Mouse (Mus musculus) thymus, adult 2 months (tissue): Measurements from ENCODE around the gene Gm5269. TPM values are rescaled to one million over a fixed set of nuclear protein-coding genes. Genes with fewer than 3 reads are reported as not detected.

Experiments
- DNase-seq: peaks from one replicate; pipeline ENCODE4 v3.0.0; 2021
- H3K27ac ChIP-seq: fragments of 200-500 bp; 2 replicates; pipeline ENCODE4 v1.5.1; 2012; ENCODE audit warnings: low read length, control low read depth; ENCODE audit not compliant: control insufficient read depth, insufficient read depth
- H3K27me3 ChIP-seq: fragments of 200-500 bp; 2 replicates; pipeline ENCODE4 v1.6.1; 2012; ENCODE audit warnings: mild to moderate bottlenecking, low read length, moderate library complexity, mixed read lengths; ENCODE audit not compliant: control insufficient read depth, insufficient read depth
- H3K36me3 ChIP-seq: fragments of 200-500 bp; 2 replicates; pipeline ENCODE4 v1.6.1; 2012; ENCODE audit warnings: mild to moderate bottlenecking, low read length, moderate library complexity; ENCODE audit not compliant: control insufficient read depth, insufficient read depth
- H3K4me1 ChIP-seq: fragments of 200-500 bp; replicated peaks from 2 replicates; pipeline ENCODE4 v1.6.1; 2012; ENCODE audit warnings: low read length; ENCODE audit not compliant: control insufficient read depth, insufficient read depth
- H3K4me3 ChIP-seq: fragments of 200-500 bp; 2 replicates; pipeline ENCODE4 v1.5.1; 2012; ENCODE audit warnings: mild to moderate bottlenecking, low read length, control low read depth, moderate library complexity; ENCODE audit not compliant: control insufficient read depth, insufficient read depth
- CTCF ChIP-seq: fragments of 200-500 bp; IDR thresholded peaks from 2 replicates; pipeline ENCODE4 v1.5.1; 2012; ENCODE audit warnings: mild to moderate bottlenecking, control low read depth, low read length, moderate library complexity, borderline replicate concordance; ENCODE audit not compliant: control insufficient read depth, poor library complexity, insufficient read depth; ENCODE audit errors: extremely low read depth
- POLR2A ChIP-seq: fragments of 200-500 bp; IDR thresholded peaks from 2 replicates; pipeline ENCODE4 v1.6.1; 2012; ENCODE audit warnings: mild to moderate bottlenecking, low read length, control low read depth, moderate library complexity; ENCODE audit not compliant: control insufficient read depth, poor library complexity, insufficient read depth; ENCODE audit errors: extremely low read depth
- WGBS: fragments of 180-500 bp; shearing (Covaris S2); methylation state at CpG from one replicate; pipeline ENCODE4 v1.1.7; 2018; 5-methylcytosine and 5-hydroxymethylcytosine counted together
- polyA plus RNA-seq: library from polyadenylated mRNA; depleted of rRNA; stranded (reverse); fragments of >200 nt; gene quantifications from 2 replicates; pipeline ENCODE4 v1.2.3, GENCODE M21; 2012

Gm5269 gene
- polyA plus RNA-seq, 1 experiment: not detected

DNA sequence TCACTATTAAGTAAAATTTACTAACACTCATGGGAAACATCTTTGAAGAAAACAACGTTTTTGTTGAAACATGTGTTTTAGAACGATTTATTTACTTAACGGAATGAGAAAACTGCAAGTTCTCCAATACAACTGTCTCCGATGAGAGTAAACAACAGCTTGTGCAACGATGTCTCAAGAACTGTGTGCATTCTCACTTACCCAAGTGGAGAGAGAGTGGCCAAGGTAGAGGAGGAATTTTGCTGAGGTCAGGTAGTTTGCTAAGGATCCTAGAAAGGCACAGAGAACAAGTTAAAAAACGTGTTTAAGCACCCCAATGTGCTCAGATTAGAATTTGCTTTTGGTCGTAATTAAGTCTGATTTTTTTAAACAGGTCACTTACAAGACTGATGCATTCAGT, 34.4 kb upstream of the Gm5269 start:
- no peak for DNase-seq
- no peak overlapping the region for H3K27ac ChIP-seq
- H3K4me1 ChIP-seq: no peaks in the 10 kb centered on the region
- no peaks in the 10 kb centered on the region for H3K36me3 ChIP-seq
- WGBS: 81% methylated on average over 7 of the region's 7 CpGs
- peaks cover 3% of the 10 kb centered on the region; the same call in 1 of the 2 replicates for H3K27me3 ChIP-seq
- no peak overlapping the region for H3K4me3 ChIP-seq
- TF ChIP-seq POLR2A: no peak
- TF ChIP-seq CTCF: no peak

DNA sequence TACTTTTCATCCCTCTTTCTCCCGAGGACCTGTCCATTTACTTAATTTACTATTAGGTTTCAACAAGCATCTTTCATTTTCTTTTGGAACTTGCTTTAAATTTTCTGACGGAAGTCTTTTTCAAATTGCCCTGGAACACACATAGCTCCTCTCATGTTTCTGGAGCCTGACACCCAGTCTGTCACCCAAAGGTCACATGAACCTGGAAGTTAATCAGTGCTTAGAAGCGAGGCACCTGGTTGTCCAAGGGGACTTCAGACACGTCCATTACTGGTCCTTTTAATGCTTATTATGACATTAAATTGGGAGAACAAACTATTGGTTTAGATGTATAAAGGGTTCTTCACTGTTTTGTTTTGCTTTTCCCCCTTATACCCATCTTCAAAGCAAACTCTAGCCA, 33.2 kb upstream of the Gm5269 start:
- H3K27me3 ChIP-seq: peaks cover 3% of the 10 kb centered on the region; the same call in 1 of the 2 replicates
- no peak for TF ChIP-seq POLR2A
- no peak for TF ChIP-seq CTCF
- H3K36me3 ChIP-seq: no peaks in the 10 kb centered on the region
- H3K4me3 ChIP-seq: no peak overlapping the region
- no peak for DNase-seq
- no peak overlapping the region for H3K27ac ChIP-seq
- no peaks in the 10 kb centered on the region for H3K4me1 ChIP-seq
- 92% methylated on average over 4 of the region's 4 CpGs for WGBS

DNA sequence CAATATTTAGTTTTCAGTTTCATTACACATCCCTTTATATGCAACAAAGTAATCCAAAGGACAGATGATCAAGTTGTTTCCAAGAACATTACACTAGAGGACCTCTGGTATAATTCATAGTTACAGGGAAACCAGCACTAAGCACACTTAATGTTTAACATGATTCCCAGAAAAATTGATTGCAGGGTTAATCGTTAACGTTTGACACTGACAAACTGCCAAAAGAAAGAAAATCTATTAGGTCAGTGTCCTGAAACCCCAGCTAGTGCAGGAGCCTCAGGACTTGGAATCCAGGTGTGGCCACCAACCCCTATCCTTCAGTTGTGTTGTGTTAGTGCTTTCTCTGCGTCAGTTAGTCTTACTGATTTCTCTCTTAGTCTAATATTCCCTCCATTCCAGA, 30.6 kb upstream of the Gm5269 start:
- Histone ChIP-seq H3K4me1 (no peaks in the 10 kb centered on the region), H3K36me3 (no peaks in the 10 kb centered on the region), H3K27me3 (peaks cover under 1% of the 10 kb centered on the region; the same call in 1 of the 2 replicates), H3K27ac (no peak overlapping the region), H3K4me3 (no peak overlapping the region)
- no peak for DNase-seq
- WGBS: 95% methylated on average over 3 of the region's 3 CpGs
- no peak for TF ChIP-seq POLR2A
- TF ChIP-seq CTCF: no peak

DNA sequence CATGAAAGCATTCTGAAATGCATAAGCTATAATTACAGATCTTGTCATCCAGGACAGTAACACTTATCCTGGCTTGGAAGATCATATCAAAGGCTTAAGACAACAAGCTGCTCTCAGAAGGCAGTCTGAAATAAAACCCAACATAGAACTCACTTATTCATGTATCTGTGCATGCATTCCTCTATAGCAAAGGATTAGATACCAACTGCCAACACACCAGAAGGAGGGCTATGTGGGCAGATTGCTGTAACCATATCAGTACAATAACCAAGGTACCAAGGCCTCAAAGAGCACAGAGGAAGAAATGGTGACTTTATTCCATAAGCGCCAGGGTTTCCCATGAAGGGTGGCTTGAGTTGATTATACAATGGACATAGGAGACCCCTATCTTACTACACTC, 29.7 kb upstream of the Gm5269 start:
- TF ChIP-seq CTCF: no peak
- no peak for TF ChIP-seq POLR2A
- H3K27ac ChIP-seq: no peak overlapping the region
- no peaks in the 10 kb centered on the region for H3K36me3 ChIP-seq
- WGBS: 100% methylated on average over 1 of the region's 1 CpGs
- no peak for DNase-seq
- no peaks in the 10 kb centered on the region for H3K27me3 ChIP-seq
- H3K4me1 ChIP-seq: no peaks in the 10 kb centered on the region
- H3K4me3 ChIP-seq: no peak overlapping the region

DNA sequence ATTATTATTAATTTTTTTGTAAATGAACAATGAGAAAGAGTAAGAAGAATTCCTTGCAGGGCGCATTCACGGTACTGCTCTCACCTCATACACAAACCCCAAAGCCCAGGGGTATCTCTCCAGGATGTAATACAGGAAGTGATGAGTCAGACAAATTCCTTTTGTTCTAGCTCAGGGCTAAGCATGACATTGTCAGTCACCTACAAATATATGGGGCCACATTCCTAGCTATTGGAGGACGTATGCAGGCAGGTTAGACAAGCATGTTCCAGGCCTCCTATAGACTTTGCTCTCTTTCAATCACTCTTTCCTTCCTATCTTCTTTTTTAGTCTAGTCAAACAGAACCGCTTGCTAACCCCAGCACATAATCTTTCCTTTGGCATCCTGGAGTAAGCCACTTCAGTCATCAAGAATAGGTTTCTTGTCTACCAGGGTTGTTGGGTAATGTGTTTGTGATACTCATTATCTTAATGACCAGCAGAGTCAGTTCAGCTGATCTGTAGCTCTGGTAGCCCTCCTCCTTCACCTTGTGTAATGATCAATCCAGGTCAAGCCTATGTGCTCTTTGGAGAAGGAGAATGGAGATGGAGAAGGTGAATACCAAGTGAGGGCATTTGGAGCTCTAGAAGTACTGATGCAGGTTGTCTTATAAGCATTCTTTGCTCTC, 27.2 kb upstream of the Gm5269 start:
- TF ChIP-seq CTCF (no peak), POLR2A (no peak)
- 78% methylated on average over 4 of the region's 4 CpGs for WGBS
- Histone ChIP-seq H3K4me1 (no peaks in the 10 kb centered on the region), H3K27me3 (no peaks in the 10 kb centered on the region), H3K36me3 (no peaks in the 10 kb centered on the region), H3K4me3 (no peak overlapping the region), H3K27ac (no peak overlapping the region)
- DNase-seq: no peak

DNA sequence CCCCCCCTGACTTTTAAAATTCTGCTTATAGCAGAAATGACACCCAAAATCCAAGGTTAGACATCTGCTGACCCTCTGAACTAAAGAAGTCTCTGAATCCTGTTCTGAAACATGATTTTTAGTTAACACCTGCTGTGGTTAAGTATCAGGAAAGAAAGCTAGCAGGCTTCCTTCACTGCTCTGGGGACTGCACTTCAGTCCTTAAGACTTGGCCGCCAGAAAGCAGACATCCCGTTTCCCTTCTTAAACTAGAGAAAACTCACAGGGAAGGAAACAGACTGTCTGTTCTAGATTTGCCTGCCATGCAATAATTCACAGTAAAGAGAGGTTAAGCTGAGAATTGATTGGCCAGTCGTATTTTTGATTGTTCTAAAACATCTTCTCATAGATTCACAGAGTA, 26.1 kb upstream of the Gm5269 start:
- H3K36me3 ChIP-seq: no peaks in the 10 kb centered on the region
- no peak for TF ChIP-seq CTCF
- TF ChIP-seq POLR2A: no peak
- no peak overlapping the region for H3K4me3 ChIP-seq
- WGBS: 18% methylated on average over 3 of the region's 3 CpGs
- DNase-seq: no peak
- no peaks in the 10 kb centered on the region for H3K27me3 ChIP-seq
- no peak overlapping the region for H3K27ac ChIP-seq
- H3K4me1 ChIP-seq: no peaks in the 10 kb centered on the region

DNA sequence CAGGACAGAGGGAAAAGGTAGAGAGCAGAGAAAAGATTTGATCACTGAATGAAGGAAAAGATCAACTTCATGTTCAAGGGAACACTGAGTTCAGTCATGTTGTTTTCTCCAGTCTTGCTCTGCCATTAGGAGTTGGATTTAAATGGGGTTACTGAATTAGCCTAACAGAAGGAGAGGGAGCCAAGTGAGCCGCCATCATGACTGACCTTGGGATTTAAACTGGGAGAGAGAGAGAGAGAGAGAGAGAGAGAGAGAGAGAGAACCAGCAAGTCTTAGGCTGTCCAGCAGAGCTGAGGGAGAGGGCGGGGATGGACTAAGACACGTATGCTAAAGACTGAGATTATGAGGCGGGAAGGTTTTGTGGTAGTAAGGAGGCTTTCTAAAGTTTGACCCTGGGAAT, 24.2 kb upstream of the Gm5269 start:
- no peak overlapping the region for H3K27ac ChIP-seq
- no peaks in the 10 kb centered on the region for H3K4me1 ChIP-seq
- no peaks in the 10 kb centered on the region for H3K36me3 ChIP-seq
- no peaks in the 10 kb centered on the region for H3K27me3 ChIP-seq
- DNase-seq: no peak
- no peak for TF ChIP-seq POLR2A
- no peak for TF ChIP-seq CTCF
- over 99% methylated on average over 4 of the region's 4 CpGs for whole genome bisulfite sequencing
- no peak overlapping the region for H3K4me3 ChIP-seq
